ENCODE assay signal across 19 mouse cellular contexts in genomic region chr5:144937304-144937703, GRCm38 (mm10). TPM values are rescaled to one million over a fixed set of nuclear protein-coding genes. Genes with fewer than 3 reads are reported as not detected.
DNase-seq lines count a peak whose midpoint lies in the region; ATAC-seq and TF ChIP-seq lines count a peak whose summit lies in the region.
"Had no signal": no experiment of that assay in that cellular context is flagged by ENCODE, and none has a peak within 500 bp of the region (broad histone marks: within the 10 kb centered on the region; RNA-seq: fewer than 3 reads in every experiment).

No protein-coding gene starts in this region.

- no peaks in the 10 kb centered on the region for H3K9me3 ChIP-seq in hindbrain, embryonic 13.5 days
- H3K9me3 ChIP-seq: embryonic facial prominence, embryonic 15.5 days; forebrain, embryonic 13.5 days; midbrain, embryonic 15.5 days; neural tube, embryonic 13.5 days had no signal

- peaks cover 16% of the 10 kb centered on the region for H3K4me1 ChIP-seq in cortical plate, adult 2 months (ENCODE audit: control insufficient read depth, insufficient read depth, low read length)
- H3K4me1 ChIP-seq in hindbrain, embryonic 13.5 days (replicated peaks): peaks cover 58% of the 10 kb centered on the region

- no peaks in the 10 kb centered on the region for H3K27me3 ChIP-seq in hindbrain, embryonic 13.5 days
- H3K27me3 ChIP-seq: embryonic facial prominence, embryonic 15.5 days; forebrain, embryonic 13.5 days; midbrain, embryonic 15.5 days; neural tube, embryonic 13.5 days; Patski had no signal

- ATAC-seq in megakaryocyte, adult 5-6 weeks (ENCODE audit: poor library complexity, severe bottlenecking): peak; percentile 48; the same call in 1 of the 2 replicates
- ATAC-seq in monocyte, adult 5-6 weeks (replicated peaks; ENCODE audit: insufficient number of reproducible peaks, low FRiP score, low TSS enrichment, poor library complexity, severe bottlenecking): no peak
- no peak for ATAC-seq in hindbrain, embryonic 13.5 days (ENCODE audit: low FRiP score)
- ATAC-seq: forebrain, embryonic 13.5 days; intestine, postnatal 0 days; midbrain, embryonic 15.5 days had no signal

- DNase-seq in layer of hippocampus, adult 2 months (ENCODE audit: low spot score in 2 of 2): no peak
- DNase-seq in layer of hippocampus, postnatal 14 days (ENCODE audit: low spot score in 2 of 2): no peak
- DNase-seq in CD4-positive helper T cell, adult 2 months (ENCODE audit: low read depth, low spot score): peak; percentile 56
- no peak for DNase-seq in retina, embryonic 14.5 days (ENCODE audit: low spot score)
- DNase-seq: adrenal gland, adult 8-10 months; cerebellum, postnatal 36 days; heart, postnatal 36 days; kidney, postnatal 14 days had no signal

- H3K36me3 ChIP-seq in hindbrain, embryonic 13.5 days: no peaks in the 10 kb centered on the region
- H3K36me3 ChIP-seq: embryonic facial prominence, embryonic 15.5 days; midbrain, embryonic 15.5 days; neural tube, embryonic 13.5 days had no signal

- peak overlapping the region; percentile 51; the same call in 1 of the 2 replicates for H3K27ac ChIP-seq in layer of hippocampus, adult 2 months
- H3K27ac ChIP-seq in cortical plate, adult 2 months (ENCODE audit: insufficient read depth, low read length): peak overlapping the region; percentile 53; the same call in 1 of the 2 replicates
- H3K27ac ChIP-seq in hindbrain, embryonic 13.5 days: no peak overlapping the region
- H3K27ac ChIP-seq: embryonic facial prominence, embryonic 15.5 days; forebrain, embryonic 13.5 days; liver, embryonic 14.5 days; midbrain, embryonic 15.5 days; neural tube, embryonic 13.5 days had no signal

- no peak for TF ChIP-seq CTCF in layer of hippocampus, adult 2 months (conservative IDR thresholded peaks at IDR 0.05)
- no peak for TF ChIP-seq CTCF in cortical plate, adult 2 months (IDR thresholded peaks at IDR 0.05; ENCODE audit: extremely low read depth, insufficient read depth, low read length)

- no peak overlapping the region for H3K9ac ChIP-seq in hindbrain, embryonic 13.5 days
- H3K9ac ChIP-seq: embryonic facial prominence, embryonic 15.5 days; forebrain, embryonic 13.5 days; liver, embryonic 14.5 days; midbrain, embryonic 15.5 days; neural tube, embryonic 13.5 days had no signal

- no peak overlapping the region for H3K4me3 ChIP-seq in layer of hippocampus, adult 2 months
- no peak overlapping the region for H3K4me3 ChIP-seq in cortical plate, adult 2 months (ENCODE audit: insufficient read depth, low read length)
- no peak overlapping the region for H3K4me3 ChIP-seq in hindbrain, embryonic 13.5 days
- H3K4me3 ChIP-seq: embryonic facial prominence, embryonic 15.5 days; forebrain, embryonic 13.5 days; midbrain, embryonic 15.5 days; neural tube, embryonic 13.5 days had no signal

- H3K4me2 ChIP-seq in hindbrain, embryonic 13.5 days: no peak overlapping the region
- H3K4me2 ChIP-seq: embryonic facial prominence, embryonic 15.5 days; forebrain, embryonic 13.5 days; midbrain, embryonic 15.5 days; neural tube, embryonic 13.5 days had no signal

- WGBS in hindbrain, embryonic 13.5 days: 92% methylated on average over 2 of the region's 2 CpGs

- no peak for TF ChIP-seq POLR2A in cortical plate, adult 2 months (IDR thresholded peaks at IDR 0.05; ENCODE audit: extremely low read depth, insufficient read depth, low read length)

RNA-seq across cellular contexts. Expression of gene Smurf1, which starts 28.3 kb away (rescaled TPM):
- total RNA-seq in layer of hippocampus, adult 2 months (2021): 10 to 100 TPM; 29.2 to 30.5 TPM
- 10 to 100 TPM; 39.0 to 39.7 TPM for total RNA-seq in layer of hippocampus, postnatal 14 days (2021)
- 33.8 and 34.0 TPM in 2 replicates for polyA plus RNA-seq in cortical plate, adult 2 months (2012; rRNA removed)
- 4.7 and 5.1 TPM in 2 replicates for total RNA-seq in megakaryocyte, adult 5-6 weeks (2015)
- 6.7 and 6.9 TPM in 2 replicates for total RNA-seq in megakaryocyte, adult 5-6 weeks (2017)
- total RNA-seq in monocyte, adult 5-6 weeks (2017): 11.8 to 23.2 TPM (median 17.6 TPM) in 3 replicates
- polyA plus RNA-seq in hindbrain, embryonic 13.5 days (2015; fragmentation: Nextera tagmentation; extraction: Ambion mirVana): 28.2 and 28.4 TPM in 2 replicates
